ENCODE assay signal across 8 mouse cellular contexts in the genomic region with DNA sequence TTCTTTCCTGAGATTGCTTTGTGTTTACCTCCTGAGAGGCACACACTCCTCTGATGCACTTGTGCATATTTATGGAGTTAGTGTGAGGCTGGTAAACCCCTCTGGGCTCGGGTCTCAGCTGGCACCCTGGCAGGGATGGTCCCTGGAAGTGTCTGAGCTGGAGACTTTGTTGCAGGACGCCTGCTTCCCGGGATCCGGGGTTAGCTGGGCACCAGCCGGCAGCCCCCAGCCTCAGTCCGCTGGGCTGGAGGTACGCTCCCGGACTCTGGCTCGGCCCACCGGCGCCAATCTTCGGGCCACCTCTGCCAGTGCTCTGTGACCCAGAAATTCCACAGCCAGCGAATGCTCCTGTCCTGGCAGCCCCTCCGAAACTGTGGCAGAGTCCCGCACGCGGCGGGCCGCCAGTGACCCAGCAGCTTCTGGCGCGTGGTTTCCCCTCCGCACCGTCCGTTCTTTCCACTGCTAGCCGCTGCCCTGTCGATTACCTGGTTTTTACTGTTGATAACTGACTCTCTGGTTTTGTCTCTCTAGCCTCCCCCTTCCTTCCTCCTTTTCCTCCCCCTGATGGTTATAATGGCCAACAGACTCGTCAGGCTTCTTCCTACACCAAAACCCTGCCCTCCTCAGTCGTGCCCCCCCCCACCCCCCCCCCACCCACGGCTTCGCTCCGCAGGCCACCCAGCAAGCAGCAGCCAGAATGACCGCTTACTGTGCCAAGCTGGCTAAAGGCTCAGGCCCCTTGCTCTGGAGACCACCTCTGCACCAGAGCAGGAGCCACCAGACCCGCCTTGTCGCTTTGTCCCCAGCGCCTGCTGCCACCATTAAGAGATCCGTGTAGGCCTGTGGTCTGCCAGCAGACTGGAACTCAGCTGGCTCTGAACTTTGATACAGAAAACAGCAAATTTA. TPM values are rescaled to one million over a fixed set of nuclear protein-coding genes. Genes with fewer than 3 reads are reported as not detected.
A peak's percentile ranks its signal among the peaks of the same experiment; 100 is the strongest.
DNase-seq lines count a peak whose midpoint lies in the region; ATAC-seq and TF ChIP-seq lines count a peak whose summit lies in the region.

No protein-coding gene starts in this region.

- H3K4me3 ChIP-seq in left cerebral cortex, adult 2 months: peak overlapping the region; percentile 50
- H3K4me3 ChIP-seq in brown adipose tissue, adult 24 weeks (ENCODE audit: insufficient read depth, low read depth, low read length): peak overlapping the region; percentile 36
- H3K4me3 ChIP-seq in forebrain, embryonic 14.5 days (ENCODE audit: low read depth, low read length): peak overlapping the region; percentile 44
- H3K4me3 ChIP-seq in hindbrain, postnatal 0 days (ENCODE audit: low read length): peak overlapping the region; percentile 43
- peak overlapping the region; percentile 44 for H3K4me3 ChIP-seq in liver, postnatal 0 days (ENCODE audit: low read depth, low read length)
- H3K4me3 ChIP-seq in stomach, postnatal 0 days (ENCODE audit: low read depth, low read length): peak overlapping the region; percentile 46

- no peaks in the 10 kb centered on the region for H3K36me3 ChIP-seq in forebrain, embryonic 14.5 days (ENCODE audit: control insufficient read depth, insufficient read depth, low read length)
- no peaks in the 10 kb centered on the region for H3K36me3 ChIP-seq in hindbrain, postnatal 0 days (ENCODE audit: insufficient read depth, low read length)
- H3K36me3 ChIP-seq in liver, postnatal 0 days (replicated peaks; ENCODE audit: insufficient read depth, low read length): no peaks in the 10 kb centered on the region
- H3K36me3 ChIP-seq in stomach, postnatal 0 days (ENCODE audit: control insufficient read depth, insufficient read depth, low read length): no peaks in the 10 kb centered on the region

- H3K27me3 ChIP-seq in forebrain, embryonic 14.5 days (replicated peaks; ENCODE audit: control insufficient read depth, insufficient read depth, low read length): no peaks in the 10 kb centered on the region
- H3K27me3 ChIP-seq in hindbrain, postnatal 0 days (ENCODE audit: insufficient read depth, low read length): no peaks in the 10 kb centered on the region
- peaks cover 13% of the 10 kb centered on the region; the same call in 1 of the 2 replicates for H3K27me3 ChIP-seq in liver, postnatal 0 days (ENCODE audit: insufficient read depth, low read length)
- H3K27me3 ChIP-seq in stomach, postnatal 0 days (ENCODE audit: control insufficient read depth, insufficient read depth, low read length): no peaks in the 10 kb centered on the region

- peak overlapping the region; percentile 94 for H3K4me2 ChIP-seq in forebrain, embryonic 14.5 days (ENCODE audit: low read length)
- H3K4me2 ChIP-seq in hindbrain, postnatal 0 days (ENCODE audit: low read depth, low read length): peak overlapping the region; percentile 96
- peak overlapping the region; percentile 70 for H3K4me2 ChIP-seq in liver, postnatal 0 days (ENCODE audit: low read depth, low read length)
- peak overlapping the region; percentile 77 for H3K4me2 ChIP-seq in stomach, postnatal 0 days (replicated peaks; ENCODE audit: low read depth)

- TF ChIP-seq CTCF in left cerebral cortex, adult 2 months (IDR thresholded peaks at IDR 0.05): no peak
- no peak for TF ChIP-seq CTCF in hindbrain, postnatal 0 days (IDR thresholded peaks at IDR 0.05; ENCODE audit: low read depth)
- no peak for TF ChIP-seq CTCF in liver, postnatal 0 days (IDR thresholded peaks at IDR 0.05; ENCODE audit: low read depth)
- no peak for TF ChIP-seq CTCF in stomach, postnatal 0 days (IDR thresholded peaks at IDR 0.05; ENCODE audit: low read depth)

- TF ChIP-seq EP300 in liver, postnatal 0 days (IDR thresholded peaks at IDR 0.05; ENCODE audit: low read depth): no peak
- no peak for TF ChIP-seq EP300 in stomach, postnatal 0 days (optimal IDR thresholded peaks at IDR 0.05)

- no peaks in the 10 kb centered on the region for H3K4me1 ChIP-seq in brown adipose tissue, adult 24 weeks (ENCODE audit: control insufficient read depth, insufficient read depth, insufficient read length, low read length)
- peaks cover 16% of the 10 kb centered on the region for H3K4me1 ChIP-seq in forebrain, embryonic 14.5 days (ENCODE audit: control insufficient read depth, insufficient read depth, low read length)
- peaks cover 9% of the 10 kb centered on the region for H3K4me1 ChIP-seq in hindbrain, postnatal 0 days (ENCODE audit: insufficient read depth, low read length)
- H3K4me1 ChIP-seq in liver, postnatal 0 days (ENCODE audit: insufficient read depth): peaks cover 5% of the 10 kb centered on the region; the same call in 1 of the 2 replicates
- H3K4me1 ChIP-seq in stomach, postnatal 0 days (replicated peaks; ENCODE audit: control insufficient read depth, insufficient read depth): no peaks in the 10 kb centered on the region

- DNase-seq in left cerebral cortex, adult 2 months (ENCODE audit: extremely low spot score in 1 of 2, low spot score in 2 of 2): no peak
- no peak for DNase-seq in left cerebral cortex, adult 8-10 months (ENCODE audit: low spot score in 2 of 2)
- peak; percentile 49 for DNase-seq in forebrain, embryonic 14.5 days (ENCODE audit: low spot score)
- DNase-seq in hindbrain, postnatal 0 days (ENCODE audit: low spot score): peak; percentile 23
- no peak for DNase-seq in liver, postnatal 0 days
- DNase-seq in stomach, postnatal 0 days (ENCODE audit: low spot score): peak; percentile 36
- no peak for DNase-seq in right cerebral cortex, postnatal 14 days

- under 1% methylated on average over 33 of the region's 36 CpGs for WGBS in forebrain, embryonic 14.5 days
- 2% methylated on average over 35 of the region's 36 CpGs for WGBS in hindbrain, postnatal 0 days
- WGBS in liver, postnatal 0 days (ENCODE audit: insufficient replicate concordance): 5% methylated on average over 31 of the region's 36 CpGs
- 4% methylated on average over 35 of the region's 36 CpGs for WGBS in stomach, postnatal 0 days

- intact Hi-C loops in left cerebral cortex, adult 2 months (cut with DNase I): loop anchor here (10.0 kb wide), 1 partner anchor 523 kb away; no protein-coding TSS in a partner anchor

- H3K27ac ChIP-seq in left cerebral cortex, adult 2 months: no peak overlapping the region
- H3K27ac ChIP-seq in brown adipose tissue, adult 24 weeks (replicated peaks; ENCODE audit: low read depth, low read length): no peak overlapping the region
- peak overlapping the region; percentile 66; the same call in 1 of the 2 replicates for H3K27ac ChIP-seq in forebrain, embryonic 14.5 days (ENCODE audit: low read depth, low read length)
- H3K27ac ChIP-seq in hindbrain, postnatal 0 days: peak overlapping the region; percentile 65
- H3K27ac ChIP-seq in liver, postnatal 0 days (ENCODE audit: low read depth): no peak overlapping the region
- no peak overlapping the region for H3K27ac ChIP-seq in stomach, postnatal 0 days (replicated peaks)

- peak overlapping the region; percentile 76 for H3K9ac ChIP-seq in forebrain, embryonic 14.5 days (ENCODE audit: low read length)
- H3K9ac ChIP-seq in hindbrain, postnatal 0 days (replicated peaks; ENCODE audit: low read length): peak overlapping the region; percentile 35; the same call in 1 of the 2 replicates
- peak overlapping the region; percentile 13 for H3K9ac ChIP-seq in liver, postnatal 0 days (replicated peaks)
- peak overlapping the region; percentile 58 for H3K9ac ChIP-seq in stomach, postnatal 0 days (ENCODE audit: low read length)

- peak; percentile 72 for ATAC-seq in forebrain, embryonic 14.5 days
- ATAC-seq in hindbrain, postnatal 0 days: peak; percentile 56
- ATAC-seq in liver, postnatal 0 days: no peak
- no peak for ATAC-seq in stomach, postnatal 0 days (ENCODE audit: low FRiP score, low TSS enrichment)

- H3K9me3 ChIP-seq in forebrain, embryonic 14.5 days (replicated peaks; ENCODE audit: control insufficient read depth, low read length): no peaks in the 10 kb centered on the region
- no peaks in the 10 kb centered on the region for H3K9me3 ChIP-seq in hindbrain, postnatal 0 days (ENCODE audit: low read length)
- H3K9me3 ChIP-seq in liver, postnatal 0 days (ENCODE audit: low read length): no peaks in the 10 kb centered on the region
- H3K9me3 ChIP-seq in stomach, postnatal 0 days (ENCODE audit: control insufficient read depth, low read length): no peaks in the 10 kb centered on the region

RNA-seq across cellular contexts. Expression of gene Map3k7, which starts 26.3 kb away (rescaled TPM):
- total RNA-seq in left cerebral cortex, adult 2 months (2021): 10 to 100 TPM; 35.6 to 43.2 TPM
- 10 to 100 TPM; 33.3 to 42.1 (median 36.7) TPM for total RNA-seq in left cerebral cortex, adult 8-10 months (2022)
- 19.8 and 24.0 TPM in 2 replicates for polyA plus RNA-seq in brown adipose tissue, adult 24 weeks (2012; ENCODE audit: insufficient read depth, insufficient read length, missing spikeins)
- polyA plus RNA-seq in forebrain, embryonic 14.5 days (2014; fragmentation: Nextera tagmentation; extraction: Ambion mirVana): 31.5 and 38.0 TPM in 2 replicates
- 38.5 and 47.0 TPM in 2 replicates for total RNA-seq in hindbrain, postnatal 0 days (2014; rRNA removed)
- polyA plus RNA-seq in hindbrain, postnatal 0 days (2015; fragmentation: Nextera tagmentation; extraction: Ambion mirVana): 16.0 TPM in 2 replicates
- 7.6 and 8.0 TPM in 2 replicates for polyA plus RNA-seq in liver, postnatal 0 days (2015; fragmentation: Nextera tagmentation; extraction: Ambion mirVana)
- polyA plus RNA-seq in stomach, postnatal 0 days (2015; fragmentation: Nextera tagmentation; extraction: Ambion mirVana): 12.9 and 14.2 TPM in 2 replicates

Comparison
In these comparisons a context has a peak if more than half of its experiments do, and no peak if none do; other contexts are left out.
1. DNase-seq: peak in forebrain, embryonic 14.5 days (single experiment), hindbrain, postnatal 0 days (single experiment) and stomach, postnatal 0 days (single experiment); none in left cerebral cortex, adult 2 months (0 of 2), left cerebral cortex, adult 8-10 months (0 of 2), liver, postnatal 0 days (single experiment) and right cerebral cortex, postnatal 14 days (single experiment).
2. H3K27ac ChIP-seq: peak in forebrain, embryonic 14.5 days (single experiment) and hindbrain, postnatal 0 days (single experiment); none in left cerebral cortex, adult 2 months (single experiment), brown adipose tissue, adult 24 weeks (single experiment), liver, postnatal 0 days (single experiment) and stomach, postnatal 0 days (single experiment).
3. ATAC-seq: peak in forebrain, embryonic 14.5 days (single experiment) and hindbrain, postnatal 0 days (single experiment); none in liver, postnatal 0 days (single experiment) and stomach, postnatal 0 days (single experiment).
4. H3K9ac ChIP-seq: peak in every context shown above with its lines; median percentile 76 in forebrain, embryonic 14.5 days; 58 in stomach, postnatal 0 days; 35 in hindbrain, postnatal 0 days; 13 in liver, postnatal 0 days.
5. Peak in every context shown above with its lines, with median percentiles within 50 percentile points of each other: H3K4me3 ChIP-seq and H3K4me2 ChIP-seq.